Mouse (Mus musculus) kidney, adult 11 months (tissue): ENCODE measurements around the gene Mamdc4.

Experiments used
- DNase-seq: peaks from one replicate; pipeline ENCODE4 v3.0.0; 2022

Gene Mamdc4

GRCm38 (mm10) chr2:25581901-25582301 lies 7.3 kb upstream of the Mamdc4 start:
- no peak for DNase-seq

- no peak for DNase-seq
Observed at GRCm38 (mm10) chr2:25581294-25581864, 6.7 kb upstream of the Mamdc4 start, which contains the start of gene Ajm1. Ajm1 (minus strand) TSS chr2:25581757.

DNA sequence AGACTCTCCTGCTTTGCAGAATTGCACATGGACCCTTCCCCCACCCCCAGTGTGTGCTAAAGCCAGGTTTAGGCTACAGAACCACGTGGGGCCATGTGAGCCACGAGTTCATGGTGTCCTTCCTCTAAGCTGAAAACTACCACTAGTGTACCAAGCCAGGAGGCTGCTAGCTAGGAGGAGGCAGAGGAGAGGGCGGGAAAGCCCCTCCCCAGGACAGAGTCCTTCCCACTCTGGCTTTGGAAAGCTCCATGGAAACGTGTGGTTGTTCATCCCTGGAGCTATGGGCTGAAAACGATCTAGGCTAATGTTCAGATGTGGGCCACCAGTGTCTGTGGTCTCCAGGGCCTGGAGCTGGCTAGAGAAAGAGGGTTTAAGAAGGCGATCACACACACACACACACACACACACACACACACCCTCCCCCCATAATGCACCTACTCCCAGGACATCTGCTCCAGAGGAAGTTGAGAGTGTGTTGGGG lies 6.0 kb upstream of the Mamdc4 start:
- DNase-seq: no peak

DNA sequence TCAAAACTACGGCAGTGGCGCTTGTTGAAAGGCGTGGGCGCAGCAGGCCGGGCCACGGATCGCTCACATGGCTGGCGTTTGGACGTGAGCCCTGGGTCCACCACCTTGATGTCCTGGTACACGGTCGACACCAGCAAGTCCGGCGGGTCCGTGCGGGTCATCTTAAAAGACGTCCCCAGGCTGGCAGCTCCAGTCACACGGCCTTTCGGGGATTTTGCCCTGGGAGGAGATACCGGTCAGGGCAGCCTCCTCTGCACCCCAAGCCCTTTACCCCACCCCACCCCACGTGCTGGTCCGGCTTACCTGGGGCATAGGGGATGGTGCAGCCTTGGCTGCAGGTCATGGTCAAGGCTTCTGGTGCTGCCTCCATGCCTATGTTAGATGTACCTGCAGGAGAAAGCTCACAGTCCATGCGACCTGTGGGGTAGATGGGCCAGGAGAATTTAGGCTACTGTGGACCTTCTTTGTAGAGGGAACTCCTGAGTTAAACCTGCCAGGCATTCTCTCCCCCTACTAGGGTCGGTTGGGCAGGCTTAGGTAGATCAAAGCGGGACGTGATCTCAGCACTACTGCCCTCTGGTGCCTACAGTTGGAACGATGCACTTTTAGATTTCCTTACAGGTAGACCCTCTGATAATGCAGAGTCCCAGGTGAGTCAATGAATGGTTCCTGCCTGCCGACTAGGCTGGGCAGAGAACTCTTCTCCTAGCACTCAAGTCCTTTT lies 5.3 kb upstream of the Mamdc4 start:
- DNase-seq: no peak

DNA sequence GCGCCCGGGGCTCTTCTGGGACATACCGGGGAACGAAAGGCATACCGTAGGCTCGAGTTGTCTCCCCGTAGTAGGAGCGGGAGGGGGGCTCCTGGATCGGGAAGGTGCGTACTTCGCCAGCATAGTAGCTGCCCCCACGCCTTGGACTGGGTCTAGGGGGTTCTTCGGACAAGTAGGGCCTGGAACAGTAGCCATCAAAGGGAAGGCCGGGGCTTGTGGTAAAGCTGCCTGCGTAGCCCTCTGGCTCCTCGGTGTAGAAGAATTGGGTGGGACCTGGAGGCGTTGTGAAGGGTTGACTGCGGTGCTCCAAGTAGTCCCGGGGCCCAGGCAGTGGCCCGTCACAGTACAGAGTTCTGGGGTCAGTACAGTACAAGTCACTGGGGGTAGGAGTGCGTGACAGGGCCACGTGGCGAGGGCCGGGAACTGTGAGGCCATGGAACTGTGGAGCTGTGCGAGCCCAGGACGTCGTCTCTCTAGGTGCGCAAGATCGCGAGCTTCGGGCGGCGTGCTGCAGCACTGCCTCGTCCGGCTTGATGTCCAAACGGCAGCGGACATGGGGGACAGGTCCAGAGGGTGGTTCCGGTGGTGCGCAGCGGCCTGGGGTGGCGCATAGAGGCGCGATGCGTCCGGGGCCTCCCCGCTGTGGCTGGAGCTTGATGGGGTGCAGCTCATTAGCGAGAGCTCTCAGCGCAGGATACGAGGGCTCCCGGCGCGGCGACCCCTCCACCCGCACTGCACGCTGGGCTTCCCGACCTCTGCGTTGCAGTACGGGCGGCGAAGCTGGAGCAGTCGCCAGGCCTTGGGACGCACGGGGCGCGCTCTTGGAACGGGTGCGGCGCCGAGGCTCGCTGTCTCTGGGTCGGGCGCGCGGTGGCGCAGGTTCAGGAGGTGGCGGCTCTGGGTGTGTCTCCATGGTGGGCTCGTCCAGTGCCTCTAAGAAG lies 4.4 kb upstream of the Mamdc4 start:
- no peak for DNase-seq

- DNase-seq: no peak
Observed at GRCm38 (mm10) chr2:25577951-25578795, 3.5 kb upstream of the Mamdc4 start.

GRCm38 (mm10) chr2:25576965-25577891 lies 2.6 kb upstream of the Mamdc4 start:
- DNase-seq: no peak

- DNase-seq: no peak
Observed at GRCm38 (mm10) chr2:25576028-25576850, 1.6 kb upstream of the Mamdc4 start.

- peak; percentile 30 for DNase-seq
Observed at GRCm38 (mm10) chr2:25575432-25576027, 885 bp upstream of the Mamdc4 start.

DNA sequence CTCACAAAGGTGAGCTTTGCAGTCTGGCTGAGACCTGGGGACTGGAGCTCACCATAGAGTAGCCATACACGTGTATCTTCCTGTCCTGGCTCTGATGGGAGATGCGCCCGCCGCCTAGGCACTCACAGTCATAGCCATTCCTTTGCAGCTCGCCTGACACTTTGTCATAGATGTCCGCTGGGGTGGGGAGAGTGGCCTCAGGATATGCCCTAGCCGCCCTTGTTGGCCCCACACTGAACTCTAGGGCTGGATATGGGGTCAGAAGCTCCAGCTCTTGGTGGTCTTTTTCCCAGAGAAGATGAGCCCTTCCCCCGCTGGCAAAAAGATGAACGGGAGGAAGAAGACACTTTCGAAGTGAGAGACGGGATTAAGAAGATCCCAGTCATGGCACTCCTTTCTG lies 509 bp downstream of the Mamdc4 start:
- DNase-seq: no peak

GRCm38 (mm10) chr2:25573068-25573467 lies 1.6 kb downstream of the Mamdc4 start:
- DNase-seq: no peak

DNA sequence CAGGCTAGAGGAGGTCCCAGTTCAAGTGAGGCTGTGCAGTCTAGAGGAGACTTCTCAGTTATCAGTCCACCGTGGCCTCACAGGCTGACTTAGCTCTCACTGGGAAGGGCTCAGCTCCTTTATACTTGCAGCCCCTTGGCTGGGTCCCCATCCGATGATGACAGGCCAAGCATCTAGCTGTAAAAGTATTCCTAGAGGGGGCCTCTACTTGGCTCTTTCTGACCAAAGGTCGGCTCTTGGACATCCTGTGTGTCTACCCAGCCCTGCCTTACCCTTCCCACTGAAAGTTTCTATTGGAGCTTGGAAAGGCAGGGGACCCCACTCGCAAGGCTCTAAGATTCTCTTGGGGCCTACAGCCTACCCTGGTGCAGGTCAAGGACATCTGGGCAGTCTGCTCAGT lies 3.4 kb downstream of the Mamdc4 start:
- no peak for DNase-seq

GRCm38 (mm10) chr2:25569323-25569722 lies 5.3 kb downstream of the Mamdc4 start:
- DNase-seq: no peak

GRCm38 (mm10) chr2:25568473-25569019 lies 6.1 kb downstream of the Mamdc4 start:
- DNase-seq: no peak

DNA sequence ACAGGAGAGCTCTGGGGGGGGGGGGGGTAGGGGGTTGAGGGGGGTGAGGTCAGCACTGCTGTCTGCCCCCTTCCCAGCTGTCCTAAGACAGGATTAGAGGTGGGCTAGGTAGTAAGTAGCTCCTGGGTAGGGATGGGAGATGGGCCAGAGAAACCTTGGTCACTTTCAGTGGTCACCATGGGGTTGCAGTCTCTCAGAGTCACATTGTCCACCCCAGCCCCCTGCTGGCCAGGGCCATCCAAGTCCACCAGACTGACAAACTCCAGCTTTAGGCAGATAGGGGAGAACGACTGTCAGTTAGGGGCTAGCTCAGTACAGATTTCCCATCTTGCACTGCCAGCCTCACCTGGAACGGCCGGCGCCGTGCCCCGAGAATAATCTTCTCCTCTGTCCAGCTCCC lies 8.1 kb downstream of the Mamdc4 start:
- no peak for DNase-seq

DNA sequence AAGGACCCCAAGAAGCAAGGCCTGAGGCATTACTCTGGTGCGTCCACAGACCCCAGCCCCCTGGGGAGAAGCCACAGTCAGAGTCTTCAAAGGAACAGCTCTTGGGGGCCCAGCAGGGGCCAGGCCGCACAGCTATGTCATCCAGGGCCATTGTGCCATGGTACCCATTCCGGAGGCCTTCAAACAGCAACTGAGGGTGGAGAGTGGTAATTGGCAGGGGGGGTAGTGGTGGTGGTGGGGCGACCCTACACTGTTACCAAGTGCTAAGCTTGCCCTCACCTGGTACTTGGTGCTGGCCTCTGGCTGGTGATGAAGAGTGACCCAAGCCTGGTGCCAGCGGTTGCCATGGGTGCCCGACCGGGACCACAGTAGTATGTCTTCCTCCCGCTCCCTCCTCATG lies 8.9 kb downstream of the Mamdc4 start:
- DNase-seq: no peak

GRCm38 (mm10) chr2:25561946-25562345 lies 12.7 kb downstream of the Mamdc4 start:
- DNase-seq: no peak

DNA sequence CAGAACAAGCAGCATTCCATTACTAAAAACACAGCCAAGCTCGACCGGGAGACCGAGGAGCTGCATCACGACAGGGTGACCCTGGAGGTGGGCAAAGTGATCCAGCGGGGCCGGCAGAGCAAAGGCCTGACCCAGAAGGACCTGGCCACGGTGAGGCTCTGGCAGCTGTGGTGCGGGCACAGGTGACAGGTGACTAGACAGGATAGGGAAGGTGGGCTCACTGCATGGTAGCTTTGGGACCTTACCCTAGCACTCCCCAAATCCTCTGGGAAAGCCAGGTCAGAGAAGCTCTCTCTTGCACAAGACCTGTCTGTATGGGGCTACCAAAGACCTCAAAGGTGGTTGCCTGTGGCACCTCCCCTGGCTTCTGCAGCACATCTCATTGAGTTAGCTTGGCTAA lies 14.1 kb downstream of the Mamdc4 start:
- no peak for DNase-seq

DNA sequence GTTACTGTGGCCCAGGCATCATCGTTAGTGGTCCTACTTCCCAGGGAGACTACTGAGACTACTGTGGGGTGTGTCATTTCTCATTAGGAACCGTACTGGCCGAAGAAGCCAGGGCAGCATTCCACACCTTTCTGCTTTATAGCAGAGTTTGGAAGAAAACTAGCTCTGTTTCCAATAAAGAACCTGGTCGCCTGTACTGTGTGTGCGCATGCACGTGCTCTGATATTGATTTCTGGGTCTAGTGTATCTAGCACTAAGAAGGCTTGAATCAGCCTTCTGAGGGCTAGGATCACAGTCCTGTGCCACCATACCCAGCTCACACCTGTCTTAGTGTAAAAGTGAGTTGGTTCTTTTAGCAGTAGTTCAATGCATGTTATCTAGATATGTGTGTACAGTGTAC lies 15.9 kb downstream of the Mamdc4 start:
- DNase-seq: no peak

DNA sequence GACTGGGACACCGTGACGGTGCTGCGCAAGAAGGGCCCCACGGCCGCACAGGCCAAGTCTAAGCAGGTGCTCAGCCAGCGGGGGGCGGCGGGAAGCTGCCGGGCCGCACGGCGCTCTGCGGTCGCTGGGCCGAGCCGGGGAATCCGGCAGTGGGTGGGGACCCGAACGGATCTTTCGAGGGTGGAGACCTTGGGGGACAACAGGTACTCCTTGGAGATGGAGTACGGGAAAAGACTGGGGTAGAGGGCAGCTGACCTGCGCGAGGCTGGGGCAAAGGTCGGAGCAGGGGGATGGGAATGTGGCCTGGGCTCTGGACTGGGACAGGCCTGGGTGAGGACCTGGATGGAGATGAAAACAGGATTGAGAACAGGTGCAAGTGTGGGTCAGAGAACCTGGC lies 16.7 kb downstream of the Mamdc4 start:
- DNase-seq: peak; percentile 74
